Mouse (Mus musculus) forebrain, embryonic 11.5 days (tissue): ENCODE data around the gene Rab35. TPM values are rescaled to one million over a fixed set of nuclear protein-coding genes. Genes with fewer than 3 reads are reported as not detected.

Experiments used
- ATAC-seq: fragments of 200-750 bp; cut with Nextera tagmentation; replicated peaks from 2 replicates; pipeline ENCODE4 v1.8.0; 2017; ENCODE audit warnings: moderate TSS enrichment; ENCODE audit not compliant: low FRiP score
- DNase-seq: peaks from one replicate; pipeline ENCODE4 v3.0.0-alpha.2; 2017; ENCODE audit warnings: low spot score
- H3K27ac ChIP-seq: fragments of 300-500 bp; sonication (generic); 2 replicates; pipeline ENCODE4 v1.5.1; 2014; ENCODE audit warnings: low read depth, low read length
- H3K27me3 ChIP-seq: fragments of 300-500 bp; sonication (generic); 2 replicates; pipeline ENCODE4 v1.6.1; 2014; ENCODE audit warnings: mild to moderate bottlenecking, low read length, mixed read lengths; ENCODE audit not compliant: control insufficient read depth, insufficient read depth
- H3K36me3 ChIP-seq: fragments of 300-500 bp; sonication (generic); 2 replicates; pipeline ENCODE4 v1.6.1; 2014; ENCODE audit warnings: mild to moderate bottlenecking, low read length, moderate library complexity, mixed read lengths; ENCODE audit not compliant: control insufficient read depth, insufficient read depth
- H3K4me1 ChIP-seq: fragments of 300-500 bp; sonication (generic); replicated peaks from 2 replicates; pipeline ENCODE4 v1.6.1; 2014; ENCODE audit warnings: low read length, mixed read lengths; ENCODE audit not compliant: control insufficient read depth, insufficient read depth
- H3K4me2 ChIP-seq: fragments of 300-500 bp; sonication (generic); 2 replicates; pipeline ENCODE4 v1.6.1; 2014; ENCODE audit warnings: low read depth, mild to moderate bottlenecking, low read length, moderate library complexity, mixed read lengths; ENCODE audit not compliant: severe bottlenecking
- H3K4me3 ChIP-seq: fragments of 300-500 bp; sonication (generic); 2 replicates; pipeline ENCODE4 v1.5.1; 2014; ENCODE audit warnings: low read depth, low read length
- H3K9ac ChIP-seq: fragments of 300-500 bp; sonication (generic); 2 replicates; pipeline ENCODE4 v1.6.1; 2014; ENCODE audit warnings: low read length
- H3K9me3 ChIP-seq: fragments of 300-500 bp; sonication (generic); 2 replicates; pipeline ENCODE4 v1.6.1; 2016; ENCODE audit warnings: low read length, mixed read lengths; ENCODE audit not compliant: control insufficient read depth
- WGBS: fragments of 180-500 bp; shearing (Covaris S2); extraction: QIAGEN DNeasy Blood & Tissue Kit; methylation state at CpG from one replicate; pipeline ENCODE4 v1.1.7; 2014; 5-methylcytosine and 5-hydroxymethylcytosine counted together
- polyA plus RNA-seq: library from polyadenylated mRNA; unstranded; fragments of >200 nt; fragmentation: Nextera tagmentation; extraction: Ambion mirVana; gene quantifications from 2 replicates; pipeline ENCODE4 v1.2.1, GENCODE M21; 2014

The Rab35 gene
- polyA plus RNA-seq, 1 experiment from 2014 or later, result 18.1 TPM

- ATAC-seq (no peak), DNase-seq (no peak)
- 4% methylated on average over 7 of the region's 7 CpGs for WGBS
- H3K9me3 ChIP-seq, result no peaks in the 10 kb centered on the region
- H3K4me3 ChIP-seq, result no peak overlapping the region
- H3K36me3 ChIP-seq, result no peaks in the 10 kb centered on the region
- H3K9ac ChIP-seq, result no peak overlapping the region
- no peaks in the 10 kb centered on the region for H3K27me3 ChIP-seq
- H3K4me1 ChIP-seq, result peaks cover 7% of the 10 kb centered on the region; the same call in 1 of the 2 replicates
- no peak overlapping the region for H3K27ac ChIP-seq
- H3K4me2 ChIP-seq, result no peak overlapping the region
Measured at GRCm38 (mm10) chr5:115667894-115668293, 36.2 kb downstream of the Rab35 start.

- WGBS, result 87% methylated on average over 12 of the region's 12 CpGs
- ATAC-seq, result no peak
Measured at GRCm38 (mm10) chr5:115668986-115669385, 37.3 kb downstream of the Rab35 start.

GRCm38 (mm10) chr5:115669974-115670373, 38.3 kb downstream of the Rab35 start:
- DNase-seq, result no peak
- 90% methylated on average over 11 of the region's 11 CpGs for WGBS
- peaks cover 7% of the 10 kb centered on the region; the same call in 1 of the 2 replicates for H3K4me1 ChIP-seq
- H3K4me3 ChIP-seq, result no peak overlapping the region
- no peaks in the 10 kb centered on the region for H3K27me3 ChIP-seq
- no peak overlapping the region for H3K4me2 ChIP-seq
- H3K27ac ChIP-seq, result no peak overlapping the region
- H3K9ac ChIP-seq, result no peak overlapping the region
- ATAC-seq, result no peak
- no peaks in the 10 kb centered on the region for H3K9me3 ChIP-seq
- H3K36me3 ChIP-seq, result no peaks in the 10 kb centered on the region

More at GRCm38 (mm10) chr5:115668986-115669385, 37.3 kb downstream of the Rab35 start:
- no peak overlapping the region for H3K9ac ChIP-seq
- H3K9me3 ChIP-seq, result no peaks in the 10 kb centered on the region
- H3K4me2 ChIP-seq, result no peak overlapping the region
- H3K27ac ChIP-seq, result no peak overlapping the region
- H3K4me3 ChIP-seq, result no peak overlapping the region
- DNase-seq, result no peak
- H3K4me1 ChIP-seq, result peaks cover 7% of the 10 kb centered on the region; the same call in 1 of the 2 replicates
- H3K36me3 ChIP-seq, result no peaks in the 10 kb centered on the region
- H3K27me3 ChIP-seq, result no peaks in the 10 kb centered on the region

- DNase-seq, result no peak
- H3K27ac ChIP-seq, result no peak overlapping the region
- no peak overlapping the region for H3K4me2 ChIP-seq
Measured at GRCm38 (mm10) chr5:115670406-115670805, 38.7 kb downstream of the Rab35 start.

GRCm38 (mm10) chr5:115671846-115672245, 40.1 kb downstream of the Rab35 start:
- Histone ChIP-seq H3K36me3 (no peaks in the 10 kb centered on the region), H3K4me2 (no peak overlapping the region), H3K4me1 (peaks cover 7% of the 10 kb centered on the region; the same call in 1 of the 2 replicates), H3K9ac (no peak overlapping the region), H3K9me3 (no peaks in the 10 kb centered on the region), H3K27ac (no peak overlapping the region), H3K27me3 (no peaks in the 10 kb centered on the region), H3K4me3 (no peak overlapping the region)
- WGBS, result 70% methylated on average over 8 of the region's 8 CpGs
- ATAC-seq (no peak), DNase-seq (no peak)

More at GRCm38 (mm10) chr5:115670406-115670805, 38.7 kb downstream of the Rab35 start:
- H3K36me3 ChIP-seq, result no peaks in the 10 kb centered on the region
- H3K4me1 ChIP-seq, result peaks cover 7% of the 10 kb centered on the region; the same call in 1 of the 2 replicates
- ATAC-seq, result no peak
- H3K27me3 ChIP-seq, result no peaks in the 10 kb centered on the region
- H3K9me3 ChIP-seq, result no peaks in the 10 kb centered on the region
- no peak overlapping the region for H3K4me3 ChIP-seq
- no peak overlapping the region for H3K9ac ChIP-seq
- WGBS, result 88% methylated on average over 2 of the region's 2 CpGs

- Histone ChIP-seq H3K36me3 (no peaks in the 10 kb centered on the region), H3K4me2 (no peak overlapping the region), H3K9ac (no peak overlapping the region), H3K4me1 (0 out of 2 replicates have a peak, but pooled peaks cover 2% of the 10 kb centered on the region), H3K27ac (no peak overlapping the region), H3K4me3 (no peak overlapping the region), H3K27me3 (no peaks in the 10 kb centered on the region), H3K9me3 (no peaks in the 10 kb centered on the region)
- no peak for ATAC-seq
- WGBS, result 87% methylated on average over 10 of the region's 10 CpGs
- no peak for DNase-seq
Measured at GRCm38 (mm10) chr5:115685126-115685525, 53.4 kb downstream of the Rab35 start.

- no peaks in the 10 kb centered on the region for H3K27me3 ChIP-seq
- no peak overlapping the region for H3K4me3 ChIP-seq
- ATAC-seq (no peak), DNase-seq (no peak)
- H3K27ac ChIP-seq, result no peak overlapping the region
- no peaks in the 10 kb centered on the region for H3K36me3 ChIP-seq
- H3K9me3 ChIP-seq, result no peaks in the 10 kb centered on the region
- no peak overlapping the region for H3K9ac ChIP-seq
- H3K4me1 ChIP-seq, result 0 out of 2 replicates have a peak, but pooled peaks cover 2% of the 10 kb centered on the region
- no peak overlapping the region for H3K4me2 ChIP-seq
- WGBS, result 46% methylated on average over 7 of the region's 7 CpGs
Measured at GRCm38 (mm10) chr5:115686716-115687115, 55.0 kb downstream of the Rab35 start.

GRCm38 (mm10) chr5:115693271-115693670, 61.6 kb downstream of the Rab35 start:
- no peak overlapping the region for H3K27ac ChIP-seq
- H3K9me3 ChIP-seq, result no peaks in the 10 kb centered on the region
- no peak for DNase-seq
- H3K9ac ChIP-seq, result no peak overlapping the region
- no peaks in the 10 kb centered on the region for H3K4me1 ChIP-seq
- no peak overlapping the region for H3K4me3 ChIP-seq
- H3K4me2 ChIP-seq, result no peak overlapping the region
- no peaks in the 10 kb centered on the region for H3K27me3 ChIP-seq
- 62% methylated on average over 3 of the region's 3 CpGs for WGBS
- no peak for ATAC-seq
- H3K36me3 ChIP-seq, result no peaks in the 10 kb centered on the region

GRCm38 (mm10) chr5:115695191-115695770, 63.6 kb downstream of the Rab35 start:
- DNase-seq, result no peak

More at GRCm38 (mm10) chr5:115695191-115695770, 63.6 kb downstream of the Rab35 start:
- no peaks in the 10 kb centered on the region for H3K27me3 ChIP-seq
- H3K4me3 ChIP-seq, result no peak overlapping the region
- no peaks in the 10 kb centered on the region for H3K4me1 ChIP-seq
- 78% methylated on average over 6 of the region's 6 CpGs for WGBS
- no peak overlapping the region for H3K4me2 ChIP-seq
- H3K9ac ChIP-seq, result no peak overlapping the region
- no peaks in the 10 kb centered on the region for H3K36me3 ChIP-seq
- no peak for ATAC-seq
- H3K27ac ChIP-seq, result no peak overlapping the region
- H3K9me3 ChIP-seq, result no peaks in the 10 kb centered on the region
